Mouse (Mus musculus) forebrain, embryonic 13.5 days (tissue): ENCODE results near the gene Zbp1. TPM values are rescaled to one million over a fixed set of nuclear protein-coding genes. Genes with fewer than 3 reads are reported as not detected.

ENCODE experiments used
- ATAC-seq: fragments of 200-750 bp; cut with Nextera tagmentation; 2 replicates; pipeline ENCODE4 v1.8.0; 2017
- H3K27ac ChIP-seq: fragments of 300-500 bp; sonication (generic); 2 replicates; pipeline ENCODE4 v1.5.1; 2015; ENCODE audit warnings: inconsistent platforms, mild to moderate bottlenecking, moderate library complexity
- H3K27me3 ChIP-seq: fragments of 300-500 bp; sonication (generic); 2 replicates; pipeline ENCODE4 v1.6.1; 2015; ENCODE audit warnings: mild to moderate bottlenecking, inconsistent platforms
- H3K36me3 ChIP-seq: fragments of 300-500 bp; sonication (generic); 2 replicates; pipeline ENCODE4 v1.6.1; 2015; ENCODE audit warnings: mild to moderate bottlenecking, inconsistent platforms; ENCODE audit not compliant: poor library complexity, severe bottlenecking
- H3K4me1 ChIP-seq: fragments of 300-500 bp; sonication (generic); 2 replicates; pipeline ENCODE4 v1.6.1; 2015; ENCODE audit warnings: inconsistent platforms
- H3K4me2 ChIP-seq: fragments of 300-500 bp; sonication (generic); 2 replicates; pipeline ENCODE4 v1.6.1; 2015; ENCODE audit warnings: inconsistent platforms, mild to moderate bottlenecking, moderate library complexity
- H3K4me3 ChIP-seq: fragments of 300-500 bp; sonication (generic); 2 replicates; pipeline ENCODE4 v1.5.1; 2015; ENCODE audit warnings: mild to moderate bottlenecking, inconsistent platforms
- H3K9ac ChIP-seq: fragments of 300-500 bp; sonication (generic); 2 replicates; pipeline ENCODE4 v1.6.1; 2015; ENCODE audit warnings: mild to moderate bottlenecking, inconsistent platforms
- H3K9me3 ChIP-seq: fragments of 300-500 bp; sonication (generic); replicated peaks from 2 replicates; pipeline ENCODE4 v1.6.1; 2016; ENCODE audit warnings: inconsistent platforms
- WGBS: fragments of 180-500 bp; shearing (Covaris S2); methylation state at CpG from one replicate; pipeline ENCODE4 v1.1.7; 2015; 5-methylcytosine and 5-hydroxymethylcytosine counted together
- polyA plus RNA-seq: library from polyadenylated mRNA; unstranded; fragments of >200 nt; fragmentation: Nextera tagmentation; extraction: Ambion mirVana; gene quantifications from 2 replicates; pipeline ENCODE4 v1.2.1, GENCODE M21; 2015

Zbp1 gene
- polyA plus RNA-seq, 1 experiment from 2014 or later = not detected

DNA sequence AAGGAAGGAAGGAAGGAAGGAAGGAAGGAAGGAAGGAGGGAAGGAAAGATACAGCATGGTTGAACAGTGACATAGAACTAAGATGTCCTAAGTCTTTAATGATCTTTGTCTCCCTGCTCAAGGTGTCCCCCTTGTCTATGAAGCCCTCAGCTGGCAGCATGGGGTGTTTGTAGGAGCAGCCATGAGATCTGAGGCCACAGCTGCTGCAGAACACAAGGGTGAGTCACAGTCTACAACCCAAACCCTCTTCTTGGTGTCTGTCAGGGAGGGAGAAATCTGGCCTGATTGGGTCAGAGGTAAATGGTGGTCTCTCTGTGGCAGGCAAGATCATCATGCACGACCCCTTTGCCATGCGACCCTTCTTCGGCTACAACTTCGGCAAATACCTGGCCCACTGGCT, 60.9 kb downstream of the Zbp1 start:
- no peaks in the 10 kb centered on the region for H3K27me3 ChIP-seq
- no peak overlapping the region for H3K4me2 ChIP-seq
- ATAC-seq = no peak
- H3K4me3 ChIP-seq = no peak overlapping the region
- peaks cover 8% of the 10 kb centered on the region for H3K4me1 ChIP-seq
- H3K27ac ChIP-seq = no peak overlapping the region
- WGBS = 95% methylated on average over 4 of the region's 4 CpGs
- no peak overlapping the region for H3K9ac ChIP-seq
- no peaks in the 10 kb centered on the region for H3K36me3 ChIP-seq
- no peaks in the 10 kb centered on the region for H3K9me3 ChIP-seq

DNA sequence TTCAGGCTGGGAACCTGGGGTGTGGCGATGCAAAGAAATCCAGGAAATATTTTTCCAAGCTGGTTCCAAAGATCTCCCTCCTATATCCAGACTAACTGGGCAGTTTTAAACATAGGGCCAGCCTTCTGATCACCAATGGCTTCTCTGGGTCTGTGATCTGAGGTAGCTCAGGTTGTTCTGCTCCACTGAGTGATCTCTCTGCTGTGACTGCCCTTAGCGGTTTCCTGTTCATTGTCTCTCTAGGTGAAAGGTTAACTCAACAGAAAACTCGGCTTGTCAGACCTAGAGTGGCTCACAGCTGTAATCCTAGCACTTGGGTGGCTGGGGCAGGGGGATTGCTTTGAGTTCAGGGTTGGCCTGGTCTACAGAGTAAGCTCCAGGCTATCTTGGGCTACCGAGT, 61.3 kb downstream of the Zbp1 start:
- 68% methylated on average over 4 of the region's 4 CpGs for WGBS
- ATAC-seq = no peak
- Histone ChIP-seq H3K36me3 (no peaks in the 10 kb centered on the region), H3K4me1 (peaks cover 7% of the 10 kb centered on the region), H3K9ac (no peak overlapping the region), H3K9me3 (no peaks in the 10 kb centered on the region), H3K27me3 (no peaks in the 10 kb centered on the region), H3K4me3 (no peak overlapping the region), H3K27ac (no peak overlapping the region), H3K4me2 (no peak overlapping the region)

DNA sequence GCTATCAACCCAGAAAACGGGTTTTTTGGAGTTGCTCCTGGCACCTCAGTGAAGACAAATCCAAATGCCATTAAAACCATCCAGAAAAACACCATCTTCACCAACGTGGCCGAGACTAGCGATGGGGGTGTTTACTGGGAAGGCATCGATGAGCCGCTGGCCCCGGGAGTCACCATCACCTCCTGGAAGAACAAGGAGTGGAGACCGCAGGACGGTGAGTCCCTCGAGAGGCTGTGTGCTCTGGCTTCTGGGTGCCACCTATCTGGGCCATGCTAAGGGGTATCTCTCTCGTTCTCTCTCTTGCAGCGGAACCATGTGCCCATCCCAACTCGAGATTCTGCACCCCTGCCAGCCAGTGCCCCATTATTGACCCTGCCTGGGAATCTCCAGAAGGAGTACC, 61.8 kb downstream of the Zbp1 start:
- 90% methylated on average over 13 of the region's 13 CpGs for WGBS
- H3K36me3 ChIP-seq = no peaks in the 10 kb centered on the region
- no peaks in the 10 kb centered on the region for H3K27me3 ChIP-seq
- no peak overlapping the region for H3K4me2 ChIP-seq
- no peak for ATAC-seq
- H3K9me3 ChIP-seq = no peaks in the 10 kb centered on the region
- H3K27ac ChIP-seq = no peak overlapping the region
- H3K4me3 ChIP-seq = no peak overlapping the region
- H3K4me1 ChIP-seq = peaks cover 3% of the 10 kb centered on the region
- H3K9ac ChIP-seq = no peak overlapping the region

Other genes starting within 250 kb of the Zbp1 start
- 0.13 and 0.45 TPM in 2 replicates for gene Spo11, start 241.2 kb downstream of the Zbp1 start, polyA plus RNA-seq
- gene Rae1, start 218.8 kb downstream of the Zbp1 start, polyA plus RNA-seq = 146 and 148 TPM in 2 replicates
- gene Rbm38, start 198.4 kb downstream of the Zbp1 start, polyA plus RNA-seq = 40.0 and 47.6 TPM in 2 replicates
- 0.05 and 0.14 TPM in 2 replicates for gene Ctcfl, start 99.4 kb downstream of the Zbp1 start, polyA plus RNA-seq
- gene Pck1, start 65.9 kb downstream of the Zbp1 start, polyA plus RNA-seq = not detected in 2 replicates
- gene Pmepa1, start 57.6 kb upstream of the Zbp1 start, polyA plus RNA-seq = 4.6 and 5.3 TPM in 2 replicates